Mouse (Mus musculus) liver, embryonic 14.5 days (tissue): ENCODE data around the gene Itga2. TPM values are rescaled to one million over a fixed set of nuclear protein-coding genes. Genes with fewer than 3 reads are reported as not detected.

Experiments
- ATAC-seq: fragments of 200-750 bp; cut with Nextera tagmentation; 2 replicates; pipeline ENCODE4 v1.8.0; 2017; ENCODE audit warnings: moderate number of reproducible peaks, mild to moderate bottlenecking, moderate library complexity; ENCODE audit not compliant: insufficient read depth
- DNase-seq, 3 experiments: peaks; one replicate each; pipeline ENCODE4 v3.0.0-alpha.2; 2012 to 2013; ENCODE audit warnings: low read depth in 3 of 3, low spot score in 3 of 3
- H3K27ac ChIP-seq: fragments of 300-500 bp; sonication (generic); 2 replicates; pipeline ENCODE4 v1.5.1; 2014; ENCODE audit warnings: moderate library complexity, mild to moderate bottlenecking, control low read depth, inconsistent platforms
- H3K27me3 ChIP-seq: fragments of 300-500 bp; sonication (generic); 2 replicates; pipeline ENCODE4 v1.6.1; 2014; ENCODE audit warnings: mild to moderate bottlenecking, low read length, moderate library complexity; ENCODE audit not compliant: control insufficient read depth, insufficient read depth
- H3K36me3 ChIP-seq: fragments of 300-500 bp; sonication (generic); replicated peaks from 2 replicates; pipeline ENCODE4 v1.6.1; 2014; ENCODE audit warnings: low read depth; ENCODE audit not compliant: control insufficient read depth, insufficient read depth
- H3K4me1 ChIP-seq, 2 experiments: fragments of 200-500 bp in 1 of 2; fragments of 300-500 bp in 1 of 2; sonication (generic) in 1 of 2; replicated peaks; 2 replicates each; pipeline ENCODE4 v1.6.1; 2012 to 2014; ENCODE audit warnings: antibody characterized with exemption in 1 of 2, inconsistent platforms in 1 of 2, low read length in 1 of 2; ENCODE audit not compliant: control insufficient read depth in 2 of 2, insufficient read depth in 2 of 2
- H3K4me2 ChIP-seq: fragments of 300-500 bp; sonication (generic); 2 replicates; pipeline ENCODE4 v1.6.1; 2014; ENCODE audit warnings: low read depth, mild to moderate bottlenecking, control low read depth, moderate library complexity
- H3K4me3 ChIP-seq, 2 experiments: fragments of 200-500 bp in 1 of 2; fragments of 300-500 bp in 1 of 2; sonication (generic) in 1 of 2; 2 replicates each; pipeline ENCODE4 v1.5.1; 2012 to 2014; ENCODE audit warnings: low read depth in 2 of 2, low read length in 2 of 2, mild to moderate bottlenecking in 2 of 2, control low read depth in 1 of 2, inconsistent platforms in 1 of 2, moderate library complexity in 1 of 2; ENCODE audit not compliant: insufficient read depth in 1 of 2
- H3K9ac ChIP-seq: fragments of 300-500 bp; sonication (generic); replicated peaks from 2 replicates; pipeline ENCODE4 v1.6.1; 2014; ENCODE audit warnings: mild to moderate bottlenecking, control low read depth, moderate library complexity
- H3K9me3 ChIP-seq: fragments of 300-500 bp; sonication (generic); 2 replicates; pipeline ENCODE4 v1.6.1; 2016; ENCODE audit warnings: low read length, mixed read lengths; ENCODE audit not compliant: control insufficient read depth
- CTCF ChIP-seq: IDR thresholded peaks from 2 replicates; pipeline ENCODE4 v1.5.1; 2016; ENCODE audit warnings: antibody characterized with exemption, low read depth, control low read depth
- EP300 ChIP-seq: IDR thresholded peaks from 2 replicates; pipeline ENCODE4 v1.6.1; 2016; ENCODE audit warnings: antibody characterized with exemption, low read depth
- WGBS: fragments of 180-500 bp; shearing (Covaris S2); extraction: QIAGEN DNeasy Blood & Tissue Kit; methylation state at CpG from one replicate; pipeline ENCODE4 v1.1.7; 2014; ENCODE audit not compliant: insufficient replicate concordance; 5-methylcytosine and 5-hydroxymethylcytosine counted together
- polyA plus RNA-seq, 2 experiments: library from polyadenylated mRNA; depleted of rRNA in 1 of 2; stranded (reverse) in 1 of 2; unstranded in 1 of 2; fragments of >200 nt; fragmentation: Nextera tagmentation in 1 of 2; extraction: Ambion mirVana in 1 of 2; gene quantifications; 2 replicates each; pipeline versions ENCODE4 v1.2.1 to v1.2.3; 2012 to 2014

The Itga2 gene
- polyA plus RNA-seq, 2 experiments = 0.47 to 0.72 TPM

DNA sequence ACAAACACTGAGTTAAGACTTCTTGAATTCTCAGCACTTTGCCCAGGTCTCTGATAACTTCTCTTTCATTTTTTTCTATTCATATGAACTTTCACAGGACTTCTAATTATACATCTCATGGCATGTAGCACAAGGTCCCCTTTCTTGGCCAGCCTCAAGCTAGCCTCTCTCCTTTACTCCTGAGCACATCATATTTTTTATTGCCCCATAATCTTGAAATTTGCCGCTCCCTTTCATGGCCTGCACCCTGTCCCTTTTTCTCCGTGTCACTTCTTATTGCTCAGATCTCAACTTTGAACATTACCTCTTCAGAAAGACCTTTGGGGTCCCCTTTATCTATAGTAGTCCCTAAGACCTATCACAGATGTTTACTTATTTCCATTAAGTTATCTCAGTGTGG, 109.0 kb downstream of the Itga2 start:
- H3K4me2 ChIP-seq = no peak overlapping the region
- H3K27ac ChIP-seq = no peak overlapping the region
- no peak for DNase-seq
- H3K4me1 ChIP-seq = peaks cover 0 to 3% of the 10 kb centered on the region in 2 experiments; a peak in 2 of 4 replicates
- no peaks in the 10 kb centered on the region for H3K9me3 ChIP-seq
- H3K27me3 ChIP-seq = no peaks in the 10 kb centered on the region
- no peaks in the 10 kb centered on the region; the same call in none of the 2 replicates for H3K36me3 ChIP-seq
- H3K4me3 ChIP-seq = no peak overlapping the region
- ATAC-seq = no peak
- TF ChIP-seq CTCF (no peak), EP300 (no peak)
- WGBS = 81% methylated on average over 2 of the region's 2 CpGs
- no peak overlapping the region for H3K9ac ChIP-seq

DNA sequence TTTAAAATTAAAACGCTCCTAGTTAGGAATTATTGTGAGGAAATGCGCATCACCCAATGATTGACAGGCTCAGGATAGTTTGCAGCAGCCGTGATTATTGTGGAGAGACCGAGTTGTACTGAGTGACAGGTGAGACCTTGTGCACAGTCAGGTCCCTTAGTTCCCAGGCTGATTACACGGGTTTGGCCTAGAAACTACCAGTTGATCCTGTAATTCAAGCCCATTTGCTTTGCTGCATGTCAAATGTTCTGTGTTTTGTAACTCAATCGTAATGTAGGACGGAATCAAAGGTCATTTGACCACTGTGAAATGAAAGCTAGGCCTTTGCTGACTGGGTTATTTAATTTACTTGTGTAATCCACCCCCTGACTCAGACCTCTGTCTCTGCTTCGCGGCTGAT, 113.4 kb downstream of the Itga2 start:
- Histone ChIP-seq H3K36me3 (no peaks in the 10 kb centered on the region; the same call in 1 of the 2 replicates), H3K9me3 (no peaks in the 10 kb centered on the region), H3K4me1 (peaks cover 0 to 6% of the 10 kb centered on the region in 2 experiments; a peak in 2 of 4 replicates), H3K4me3 (peak overlapping the region; percentile 79 to 84), H3K27me3 (no peaks in the 10 kb centered on the region), H3K27ac (peak overlapping the region; percentile 41; the same call in 1 of the 2 replicates), H3K4me2 (peak overlapping the region; percentile 95), H3K9ac (peak overlapping the region; percentile 78)
- TF ChIP-seq CTCF (no peak), EP300 (no peak)
- 24% methylated on average over 9 of the region's 9 CpGs for WGBS
- DNase-seq = peak in 1 of 3 experiments; percentile 37
- peak; percentile 75 for ATAC-seq

- peak within 1 kb of the TSS; percentile 95 for H3K4me2 ChIP-seq
- 2% methylated on average over 39 of the region's 39 CpGs for WGBS
- TF ChIP-seq EP300 (no peak), CTCF (peak; percentile 48)
- ATAC-seq = peak; percentile 99
- H3K27me3 ChIP-seq = no peaks in the 10 kb centered on the region
- H3K9me3 ChIP-seq = no peaks in the 10 kb centered on the region
- peak within 1 kb of the TSS; percentile 41; the same call in 1 of the 2 replicates for H3K27ac ChIP-seq
- H3K9ac ChIP-seq = peak within 1 kb of the TSS; percentile 78
- peak within 1 kb of the TSS; percentile 79 to 84 for H3K4me3 ChIP-seq
- peaks cover 0 to 6% of the 10 kb centered on the region in 2 experiments; a peak in 2 of 4 replicates for H3K4me1 ChIP-seq
- no peaks in the 10 kb centered on the region for H3K36me3 ChIP-seq
- DNase-seq = peak; percentile 86 to 90 (median 87)
These were observed 114.0 kb downstream of the Itga2 start, which contains the start of gene Mocs2 for GRCm38 (mm10) chr13:114817751-114818360. Gene Mocs2, plus strand, starts transcription at chr13:114818236.

GRCm38 (mm10) chr13:114809624-114810210, 122.2 kb downstream of the Itga2 start:
- no peaks in the 10 kb centered on the region for H3K27me3 ChIP-seq
- H3K4me1 ChIP-seq = no peaks in the 10 kb centered on the region
- no peak overlapping the region for H3K27ac ChIP-seq
- ATAC-seq = no peak
- no peaks in the 10 kb centered on the region for H3K36me3 ChIP-seq
- no peak overlapping the region for H3K4me2 ChIP-seq
- no peak for DNase-seq
- 62% methylated on average over 5 of the region's 5 CpGs for WGBS
- H3K9me3 ChIP-seq = no peaks in the 10 kb centered on the region
- H3K9ac ChIP-seq = no peak overlapping the region
- no peak overlapping the region for H3K4me3 ChIP-seq
- no peak for TF ChIP-seq EP300
- TF ChIP-seq CTCF = no peak

DNA sequence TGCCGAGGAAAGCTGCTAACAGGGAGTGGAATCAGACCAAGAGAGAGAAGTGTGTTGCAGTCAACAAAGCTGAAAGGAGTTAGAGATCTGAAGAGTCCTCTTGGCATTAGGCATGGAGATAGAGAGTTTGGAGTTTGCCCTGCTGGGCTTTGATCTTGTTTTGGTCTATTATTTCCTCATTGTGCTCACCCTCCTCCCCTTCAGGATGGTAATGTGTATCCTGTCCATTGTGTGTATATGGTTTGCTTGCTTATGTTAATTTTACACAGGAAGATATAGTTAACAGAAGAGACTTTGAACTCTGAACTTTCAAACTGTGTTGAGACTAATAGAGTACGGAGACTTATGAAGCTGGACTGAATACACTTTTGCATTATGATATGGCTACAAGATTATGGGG, 128.9 kb downstream of the Itga2 start:
- H3K9me3 ChIP-seq = no peaks in the 10 kb centered on the region
- no peak overlapping the region for H3K4me2 ChIP-seq
- WGBS = 65% methylated on average over 2 of the region's 2 CpGs
- H3K4me1 ChIP-seq = 0 out of 4 replicates have a peak, but pooled peaks cover 0 to 2% of the 10 kb centered on the region in 2 experiments
- H3K36me3 ChIP-seq = no peaks in the 10 kb centered on the region
- no peak overlapping the region for H3K4me3 ChIP-seq
- no peak for TF ChIP-seq CTCF
- TF ChIP-seq EP300 = no peak
- no peaks in the 10 kb centered on the region for H3K27me3 ChIP-seq
- no peak overlapping the region for H3K9ac ChIP-seq
- DNase-seq = no peak
- ATAC-seq = no peak
- H3K27ac ChIP-seq = no peak overlapping the region
